Mouse (Mus musculus) neural tube, embryonic 14.5 days (tissue): Measurements from ENCODE around the gene Apoc4. TPM values are rescaled to one million over a fixed set of nuclear protein-coding genes. Genes with fewer than 3 reads are reported as not detected.
A peak's percentile ranks its signal among the peaks of the same experiment; 100 is the strongest.

Experiments
- ATAC-seq: fragments of 200-750 bp; cut with Nextera tagmentation; 2 replicates; pipeline ENCODE4 v1.8.0; 2017; ENCODE audit warnings: low read depth, mild to moderate bottlenecking, moderate TSS enrichment, moderate library complexity
- H3K27ac ChIP-seq: fragments of 300-500 bp; sonication (generic); 2 replicates; pipeline ENCODE4 v1.5.1; 2014; ENCODE audit warnings: low read depth, mild to moderate bottlenecking, control low read depth, low read length, moderate library complexity, mixed read lengths
- H3K27me3 ChIP-seq: fragments of 300-500 bp; sonication (generic); 2 replicates; pipeline ENCODE4 v1.6.1; 2014; ENCODE audit warnings: low read length; ENCODE audit not compliant: control insufficient read depth, insufficient read depth
- H3K36me3 ChIP-seq: fragments of 300-500 bp; sonication (generic); 2 replicates; pipeline ENCODE4 v1.6.1; 2014; ENCODE audit warnings: low read length, mixed read lengths; ENCODE audit not compliant: control insufficient read depth, insufficient read depth
- H3K4me1 ChIP-seq: fragments of 300-500 bp; sonication (generic); 2 replicates; pipeline ENCODE4 v1.6.1; 2014; ENCODE audit warnings: low read length; ENCODE audit not compliant: control insufficient read depth, insufficient read depth
- H3K4me2 ChIP-seq: fragments of 300-500 bp; sonication (generic); 2 replicates; pipeline ENCODE4 v1.6.1; 2014; ENCODE audit warnings: mild to moderate bottlenecking, low read depth, low read length, control low read depth
- H3K4me3 ChIP-seq: fragments of 300-500 bp; sonication (generic); 2 replicates; pipeline ENCODE4 v1.5.1; 2014; ENCODE audit warnings: low read depth, low read length, control low read depth, mixed read lengths
- H3K9ac ChIP-seq: fragments of 300-500 bp; sonication (generic); replicated peaks from 2 replicates; pipeline ENCODE4 v1.6.1; 2014; ENCODE audit warnings: low read depth, mild to moderate bottlenecking, control low read depth, low read length, mixed read lengths
- H3K9me3 ChIP-seq: fragments of 300-500 bp; sonication (generic); 2 replicates; pipeline ENCODE4 v1.6.1; 2016; ENCODE audit warnings: low read length; ENCODE audit not compliant: control insufficient read depth
- WGBS: fragments of 180-500 bp; shearing (Covaris S2); extraction: QIAGEN DNeasy Blood & Tissue Kit; methylation state at CpG from one replicate; pipeline ENCODE4 v1.1.7; 2014; 5-methylcytosine and 5-hydroxymethylcytosine counted together
- polyA plus RNA-seq: library from polyadenylated mRNA; unstranded; fragments of >200 nt; fragmentation: Nextera tagmentation; extraction: Ambion mirVana; gene quantifications from 2 replicates; pipeline ENCODE4 v1.2.1, GENCODE M21; 2014

Apoc4 gene
- polyA plus RNA-seq, 1 experiment from 2014 or later = 0.20 TPM

DNA sequence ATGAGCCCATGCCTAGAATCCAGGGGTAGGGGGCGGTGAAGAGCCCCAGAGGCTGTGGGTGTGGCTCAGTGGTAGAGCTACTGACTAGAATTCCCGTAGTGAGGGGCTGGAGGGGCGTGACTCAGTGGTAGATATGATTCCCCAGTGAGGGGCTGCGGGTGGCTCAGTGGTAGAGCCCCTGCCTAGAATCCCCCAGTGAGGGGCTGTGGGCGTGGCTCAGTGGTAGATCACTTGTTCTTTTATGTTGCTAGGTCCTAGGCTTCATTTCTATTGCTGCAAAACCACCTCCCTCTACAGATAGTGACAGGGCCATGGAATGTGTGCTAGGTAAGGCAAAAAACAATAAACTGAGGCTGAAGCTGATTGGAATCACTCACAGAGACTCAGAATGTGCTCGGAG lies 14.6 kb upstream of the Apoc4 start:
- Histone ChIP-seq H3K4me1 (peaks cover 5% of the 10 kb centered on the region), H3K4me2 (no peak overlapping the region), H3K4me3 (no peak overlapping the region), H3K9me3 (no peaks in the 10 kb centered on the region), H3K9ac (no peak overlapping the region), H3K27me3 (no peaks in the 10 kb centered on the region), H3K36me3 (no peaks in the 10 kb centered on the region), H3K27ac (no peak overlapping the region)
- WGBS = 90% methylated on average over 6 of the region's 6 CpGs
- ATAC-seq = no peak

DNA sequence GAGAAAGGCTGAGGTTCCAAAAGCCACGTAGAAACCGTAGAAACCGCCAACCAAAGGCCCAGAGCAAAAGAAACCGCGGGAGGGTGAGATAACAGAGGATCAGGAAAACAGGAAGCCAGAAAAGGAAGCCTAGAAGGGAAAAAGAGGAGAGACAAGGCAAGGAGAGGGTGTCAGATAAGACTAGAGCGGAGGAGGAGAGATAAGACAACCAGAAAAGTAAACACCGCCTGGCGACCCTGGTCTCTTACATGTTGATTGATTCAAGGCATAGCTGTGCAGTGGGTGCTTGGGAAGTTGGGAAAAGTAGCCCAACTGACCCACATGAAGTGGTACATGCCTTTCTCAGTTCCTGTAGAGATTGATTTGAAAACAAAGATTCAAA lies 13.9 kb upstream of the Apoc4 start:
- Histone ChIP-seq H3K9me3 (no peaks in the 10 kb centered on the region), H3K27ac (no peak overlapping the region), H3K36me3 (no peaks in the 10 kb centered on the region), H3K4me2 (no peak overlapping the region), H3K4me3 (no peak overlapping the region), H3K4me1 (peaks cover 5% of the 10 kb centered on the region), H3K9ac (no peak overlapping the region), H3K27me3 (no peaks in the 10 kb centered on the region)
- no peak for ATAC-seq
- 69% methylated on average over 8 of the region's 8 CpGs for WGBS

GRCm38 (mm10) chr7:19694336-19695212 lies 13.3 kb upstream of the Apoc4 start:
- Histone ChIP-seq H3K4me3 (no peak overlapping the region), H3K9ac (no peak overlapping the region), H3K4me2 (no peak overlapping the region), H3K4me1 (peaks cover 5% of the 10 kb centered on the region), H3K27me3 (no peaks in the 10 kb centered on the region), H3K36me3 (no peaks in the 10 kb centered on the region), H3K9me3 (no peaks in the 10 kb centered on the region), H3K27ac (no peak overlapping the region)
- WGBS = 93% methylated on average over 10 of the region's 10 CpGs
- ATAC-seq = no peak

- H3K27ac ChIP-seq = no peak overlapping the region
- no peak overlapping the region for H3K9ac ChIP-seq
- 26% methylated on average over 10 of the region's 10 CpGs for WGBS
- H3K4me2 ChIP-seq = no peak overlapping the region
- H3K4me3 ChIP-seq = no peak overlapping the region
- no peak for ATAC-seq
- H3K36me3 ChIP-seq = no peaks in the 10 kb centered on the region
- H3K9me3 ChIP-seq = no peaks in the 10 kb centered on the region
- H3K27me3 ChIP-seq = no peaks in the 10 kb centered on the region
- H3K4me1 ChIP-seq = no peaks in the 10 kb centered on the region
Measured at GRCm38 (mm10) chr7:19693421-19693820, 12.1 kb upstream of the Apoc4 start.

DNA sequence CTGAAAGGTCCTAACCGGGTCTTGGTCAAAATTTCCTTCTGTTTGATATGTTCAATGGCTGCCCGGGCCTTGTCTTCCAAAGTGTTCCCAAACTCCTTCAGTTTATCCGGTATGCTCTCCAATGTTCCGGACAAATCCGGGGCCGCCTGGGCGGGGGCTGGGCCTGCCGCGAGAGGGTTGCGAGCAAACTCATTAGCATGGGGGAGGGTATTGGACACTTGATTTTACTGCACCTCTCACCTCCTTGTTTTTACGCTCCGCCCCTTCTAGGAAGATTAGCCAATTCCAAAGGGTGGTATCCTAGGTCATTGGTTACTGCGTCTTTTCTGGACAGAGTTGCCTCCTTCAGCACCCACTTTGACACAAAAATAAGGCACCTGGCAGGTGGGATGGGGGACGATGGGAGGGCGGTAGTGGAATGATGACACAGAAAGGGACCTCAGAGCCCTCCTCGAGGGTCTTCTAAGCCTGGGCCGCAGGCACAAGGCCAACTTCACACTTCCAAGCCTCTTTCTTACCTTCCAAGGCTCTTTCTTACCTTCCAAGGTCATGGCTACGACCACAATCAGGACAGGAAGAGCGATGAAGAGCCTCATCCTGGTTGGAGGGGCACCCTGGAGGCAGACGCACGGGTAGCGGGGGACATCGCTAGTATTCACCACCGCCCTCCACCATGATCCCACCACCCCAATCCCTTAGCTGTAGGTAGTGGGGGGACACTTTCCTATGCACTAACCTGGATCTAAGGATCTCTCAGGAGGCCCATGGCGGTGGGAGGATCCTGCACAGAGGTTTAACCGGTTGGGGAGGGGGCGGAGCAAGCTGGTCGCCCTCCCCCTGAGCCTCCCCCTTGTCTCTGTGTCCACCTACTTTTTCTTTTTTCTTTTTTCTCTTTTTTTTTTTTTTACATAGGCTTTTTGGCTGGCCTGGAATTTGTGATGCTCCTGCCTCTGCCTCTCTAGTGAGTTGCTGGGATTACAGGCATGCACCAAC lies 10.9 kb upstream of the Apoc4 start, which contains the start of gene Apoc1:
Apoc1 (minus strand) TSS at position 788 of the 993 bp plus-strand sequence.
- Histone ChIP-seq H3K4me1 (no peaks in the 10 kb centered on the region), H3K4me3 (no peak within 1 kb of the TSS), H3K9ac (0 out of 2 replicates have a peak within 1 kb of the TSS, but pooled peaks have one; percentile 16), H3K4me2 (no peak within 1 kb of the TSS), H3K27me3 (no peaks in the 10 kb centered on the region), H3K27ac (no peak within 1 kb of the TSS), H3K9me3 (no peaks in the 10 kb centered on the region), H3K36me3 (no peaks in the 10 kb centered on the region)
- no peak for ATAC-seq
- WGBS = 46% methylated on average over 28 of the region's 28 CpGs

- 72% methylated on average over 6 of the region's 6 CpGs for WGBS
- H3K9me3 ChIP-seq = no peaks in the 10 kb centered on the region
- H3K4me2 ChIP-seq = no peak overlapping the region
- no peak for ATAC-seq
- H3K27me3 ChIP-seq = no peaks in the 10 kb centered on the region
- no peak overlapping the region for H3K9ac ChIP-seq
- no peaks in the 10 kb centered on the region for H3K4me1 ChIP-seq
- H3K36me3 ChIP-seq = no peaks in the 10 kb centered on the region
- H3K4me3 ChIP-seq = no peak overlapping the region
- H3K27ac ChIP-seq = no peak overlapping the region
Measured at GRCm38 (mm10) chr7:19691434-19691833, 10.2 kb upstream of the Apoc4 start.

- no peak overlapping the region for H3K27ac ChIP-seq
- no peak overlapping the region for H3K4me3 ChIP-seq
- H3K4me2 ChIP-seq = no peak overlapping the region
- no peaks in the 10 kb centered on the region for H3K36me3 ChIP-seq
- no peaks in the 10 kb centered on the region for H3K9me3 ChIP-seq
- H3K4me1 ChIP-seq = no peaks in the 10 kb centered on the region
- ATAC-seq = no peak
- 95% methylated on average over 4 of the region's 4 CpGs for WGBS
- no peak overlapping the region for H3K9ac ChIP-seq
- no peaks in the 10 kb centered on the region for H3K27me3 ChIP-seq
Measured at GRCm38 (mm10) chr7:19690845-19691244, 9.6 kb upstream of the Apoc4 start.

DNA sequence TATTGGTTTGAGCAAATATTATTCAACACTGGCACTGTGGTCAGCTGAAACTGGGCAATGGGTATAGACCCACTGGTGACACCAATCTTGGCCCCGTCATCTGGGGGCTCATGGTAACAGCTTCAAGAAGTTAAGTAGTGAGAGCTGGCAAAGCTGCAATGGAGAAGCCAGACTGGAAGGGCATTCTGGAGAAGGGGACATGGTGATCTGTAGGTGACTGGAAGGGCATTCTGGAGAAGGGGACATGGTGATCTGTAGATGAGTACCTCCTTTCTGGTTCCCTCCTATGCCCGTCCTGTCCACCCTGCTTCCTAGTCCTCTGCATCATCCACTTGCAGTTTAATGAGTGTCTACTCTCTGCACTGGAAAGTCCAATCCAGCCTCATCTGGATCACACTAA lies 7.3 kb upstream of the Apoc4 start:
- no peak for ATAC-seq
- Histone ChIP-seq H3K9ac (no peak overlapping the region), H3K27ac (no peak overlapping the region), H3K4me3 (no peak overlapping the region), H3K4me2 (no peak overlapping the region), H3K9me3 (no peaks in the 10 kb centered on the region), H3K36me3 (no peaks in the 10 kb centered on the region), H3K4me1 (no peaks in the 10 kb centered on the region), H3K27me3 (no peaks in the 10 kb centered on the region)
- 95% methylated on average over 2 of the region's 2 CpGs for WGBS

DNA sequence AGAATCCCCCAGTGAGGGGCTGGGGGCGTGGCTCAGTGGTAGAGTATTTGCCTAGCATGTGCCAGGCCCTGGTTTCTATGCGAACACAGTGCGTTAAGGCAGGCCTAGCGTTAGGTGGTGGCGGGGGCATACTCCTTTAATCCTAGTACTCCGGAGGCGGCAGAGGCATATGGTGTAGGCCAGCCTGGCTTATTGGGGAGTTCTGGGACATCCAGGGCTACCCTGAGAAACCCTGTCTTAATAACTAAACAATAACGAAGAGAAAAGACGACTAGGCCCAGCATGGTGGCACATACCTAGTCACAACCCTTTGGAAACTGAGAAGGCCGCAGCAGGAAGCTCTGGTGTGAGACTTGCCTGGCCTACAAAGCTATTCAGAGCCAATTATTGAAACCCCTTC lies 6.8 kb upstream of the Apoc4 start:
- 97% methylated on average over 10 of the region's 10 CpGs for WGBS
- Histone ChIP-seq H3K27me3 (no peaks in the 10 kb centered on the region), H3K4me1 (no peaks in the 10 kb centered on the region), H3K4me3 (no peak overlapping the region), H3K9me3 (no peaks in the 10 kb centered on the region), H3K9ac (no peak overlapping the region), H3K36me3 (no peaks in the 10 kb centered on the region), H3K27ac (no peak overlapping the region), H3K4me2 (no peak overlapping the region)
- ATAC-seq = no peak
